Mouse (Mus musculus): ENCODE data around the gene Actn1. TPM values are rescaled to one million over a fixed set of nuclear protein-coding genes. Genes with fewer than 3 reads are reported as not detected.

Gene Actn1
- polyA plus RNA-seq, 1 experiment from 2014 or later: 81.7 TPM

DNA sequence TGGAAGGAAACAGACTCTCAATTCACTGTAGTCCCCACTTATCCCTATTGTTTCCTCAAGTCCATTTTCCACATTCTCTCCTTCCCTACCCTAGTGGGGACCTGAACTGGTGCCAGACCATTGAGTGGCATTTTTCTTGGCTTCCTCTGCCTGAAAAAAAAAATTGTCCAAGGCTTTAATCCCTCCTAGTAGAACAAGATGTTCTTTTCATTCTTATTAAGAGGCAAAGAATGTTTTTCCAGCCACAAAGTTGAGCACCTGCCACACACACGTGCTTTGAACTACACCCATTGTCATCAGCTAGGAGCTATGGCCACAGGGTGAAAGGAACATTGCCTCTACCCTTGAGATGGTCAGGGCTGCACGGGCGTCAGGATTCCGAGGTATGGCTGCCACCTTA is 56.9 kb downstream of the Actn1 start:
- Histone ChIP-seq H3K9me3 (ENCODE audit: control insufficient read depth, low read depth, low read length) (no peaks in the 10 kb centered on the region), H3K27me3 (ENCODE audit: control insufficient read depth, insufficient read depth, low read length) (no peaks in the 10 kb centered on the region), H3K4me2 (replicated peaks; ENCODE audit: low read depth, low read length) (no peak overlapping the region), H3K4me3 (ENCODE audit: low read depth, low read length) (no peak overlapping the region), H3K4me1 (ENCODE audit: control insufficient read depth, insufficient read depth, low read length) (no peaks in the 10 kb centered on the region), H3K36me3 (ENCODE audit: control insufficient read depth, insufficient read depth, low read length) (peaks cover 26% of the 10 kb centered on the region; the same call in 1 of the 2 replicates), H3K27ac (ENCODE audit: low read length) (no peak overlapping the region), H3K9ac (replicated peaks; ENCODE audit: low read depth, low read length) (no peak overlapping the region)
- ATAC-seq (ENCODE audit: insufficient number of reproducible peaks, insufficient read depth, low FRiP score, low read depth): no peak
- WGBS: 79% methylated on average over 4 of the region's 4 CpGs

GRCm38 (mm10) chr12:80199738-80200137 is 60.4 kb downstream of the Actn1 start:
- no peak overlapping the region for H3K27ac ChIP-seq (ENCODE audit: low read length)
- H3K9me3 ChIP-seq (ENCODE audit: control insufficient read depth, low read depth, low read length): no peaks in the 10 kb centered on the region
- H3K27me3 ChIP-seq (ENCODE audit: control insufficient read depth, insufficient read depth, low read length): no peaks in the 10 kb centered on the region
- H3K36me3 ChIP-seq (ENCODE audit: control insufficient read depth, insufficient read depth, low read length): peaks cover 30% of the 10 kb centered on the region
- WGBS: 56% methylated on average over 2 of the region's 2 CpGs
- no peaks in the 10 kb centered on the region for H3K4me1 ChIP-seq (ENCODE audit: control insufficient read depth, insufficient read depth, low read length)
- no peak for ATAC-seq (ENCODE audit: insufficient number of reproducible peaks, insufficient read depth, low FRiP score, low read depth)
- H3K4me3 ChIP-seq (ENCODE audit: low read depth, low read length): no peak overlapping the region
- H3K4me2 ChIP-seq (replicated peaks; ENCODE audit: low read depth, low read length): no peak overlapping the region
- no peak overlapping the region for H3K9ac ChIP-seq (replicated peaks; ENCODE audit: low read depth, low read length)

DNA sequence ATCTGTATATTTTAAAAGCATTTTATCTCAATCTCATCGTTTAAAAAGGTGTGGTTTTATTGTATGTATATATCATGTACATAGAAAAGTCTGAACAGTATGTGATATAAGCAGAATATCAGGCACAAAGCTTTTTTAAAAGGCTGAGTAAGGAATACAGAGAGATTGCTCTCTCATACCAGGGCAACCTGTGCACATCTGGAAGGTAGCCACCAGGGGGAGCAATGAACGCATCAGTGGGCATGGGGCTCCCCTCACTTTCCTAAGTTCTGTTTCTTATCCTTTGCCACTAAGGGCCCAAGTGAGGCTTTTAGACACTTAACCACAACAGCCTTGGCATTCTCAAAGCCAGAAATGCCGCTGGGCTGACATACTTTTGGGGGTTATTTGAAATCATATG is 61.7 kb downstream of the Actn1 start:
- Histone ChIP-seq H3K27me3 (ENCODE audit: control insufficient read depth, insufficient read depth, low read length) (no peaks in the 10 kb centered on the region), H3K4me3 (ENCODE audit: low read depth, low read length) (no peak overlapping the region), H3K36me3 (ENCODE audit: control insufficient read depth, insufficient read depth, low read length) (peaks cover 27% of the 10 kb centered on the region), H3K27ac (ENCODE audit: low read length) (no peak overlapping the region), H3K4me1 (ENCODE audit: control insufficient read depth, insufficient read depth, low read length) (no peaks in the 10 kb centered on the region), H3K9ac (replicated peaks; ENCODE audit: low read depth, low read length) (no peak overlapping the region), H3K9me3 (ENCODE audit: control insufficient read depth, low read depth, low read length) (no peaks in the 10 kb centered on the region), H3K4me2 (replicated peaks; ENCODE audit: low read depth, low read length) (no peak overlapping the region)
- peak; percentile 44; the same call in 1 of the 2 replicates for ATAC-seq (ENCODE audit: insufficient number of reproducible peaks, insufficient read depth, low FRiP score, low read depth)
- WGBS: 21% methylated on average over 3 of the region's 3 CpGs

DNA sequence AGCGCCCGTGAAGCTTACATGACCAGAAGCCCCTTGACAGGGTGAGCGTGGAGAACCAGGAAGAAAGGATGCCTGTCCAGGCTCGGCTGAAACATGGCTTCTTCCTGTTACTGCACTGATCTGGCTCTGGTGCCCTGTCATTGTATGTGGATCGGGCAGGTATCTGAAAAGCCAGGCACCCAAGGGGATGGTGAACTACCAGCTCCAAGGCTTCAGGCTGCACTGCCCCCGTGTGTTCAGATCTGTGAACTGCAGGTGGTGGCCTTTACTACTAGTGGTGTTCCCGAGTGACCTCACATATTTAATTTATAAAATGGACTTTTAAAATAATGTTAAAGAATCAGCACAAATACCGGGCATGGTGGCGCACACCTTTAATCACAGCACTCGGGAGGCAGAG is 62.8 kb downstream of the Actn1 start:
- Histone ChIP-seq H3K4me2 (replicated peaks; ENCODE audit: low read depth, low read length) (no peak overlapping the region), H3K36me3 (ENCODE audit: control insufficient read depth, insufficient read depth, low read length) (peaks cover 38% of the 10 kb centered on the region), H3K4me3 (ENCODE audit: low read depth, low read length) (no peak overlapping the region), H3K27me3 (ENCODE audit: control insufficient read depth, insufficient read depth, low read length) (no peaks in the 10 kb centered on the region), H3K27ac (ENCODE audit: low read length) (no peak overlapping the region), H3K9me3 (ENCODE audit: control insufficient read depth, low read depth, low read length) (no peaks in the 10 kb centered on the region), H3K9ac (replicated peaks; ENCODE audit: low read depth, low read length) (no peak overlapping the region), H3K4me1 (ENCODE audit: control insufficient read depth, insufficient read depth, low read length) (no peaks in the 10 kb centered on the region)
- WGBS: 83% methylated on average over 10 of the region's 10 CpGs
- no peak for ATAC-seq (ENCODE audit: insufficient number of reproducible peaks, insufficient read depth, low FRiP score, low read depth)

- H3K4me3 ChIP-seq (ENCODE audit: low read depth, low read length): no peak overlapping the region
- no peaks in the 10 kb centered on the region for H3K4me1 ChIP-seq (ENCODE audit: control insufficient read depth, insufficient read depth, low read length)
- no peak overlapping the region for H3K4me2 ChIP-seq (replicated peaks; ENCODE audit: low read depth, low read length)
- no peaks in the 10 kb centered on the region for H3K9me3 ChIP-seq (ENCODE audit: control insufficient read depth, low read depth, low read length)
- H3K27ac ChIP-seq (ENCODE audit: low read length): no peak overlapping the region
- ATAC-seq (ENCODE audit: insufficient number of reproducible peaks, insufficient read depth, low FRiP score, low read depth): no peak
- no peak overlapping the region for H3K9ac ChIP-seq (replicated peaks; ENCODE audit: low read depth, low read length)
- peaks cover 76% of the 10 kb centered on the region for H3K36me3 ChIP-seq (ENCODE audit: control insufficient read depth, insufficient read depth, low read length)
- no peaks in the 10 kb centered on the region for H3K27me3 ChIP-seq (ENCODE audit: control insufficient read depth, insufficient read depth, low read length)
- 74% methylated on average over 5 of the region's 5 CpGs for WGBS
Observed at GRCm38 (mm10) chr12:80191806-80192205, 68.4 kb downstream of the Actn1 start.

- Histone ChIP-seq H3K4me3 (ENCODE audit: low read depth, low read length) (no peak overlapping the region), H3K4me1 (ENCODE audit: control insufficient read depth, insufficient read depth, low read length) (no peaks in the 10 kb centered on the region), H3K9me3 (ENCODE audit: control insufficient read depth, low read depth, low read length) (no peaks in the 10 kb centered on the region), H3K9ac (replicated peaks; ENCODE audit: low read depth, low read length) (no peak overlapping the region), H3K27me3 (ENCODE audit: control insufficient read depth, insufficient read depth, low read length) (no peaks in the 10 kb centered on the region), H3K4me2 (replicated peaks; ENCODE audit: low read depth, low read length) (no peak overlapping the region), H3K27ac (ENCODE audit: low read length) (no peak overlapping the region), H3K36me3 (ENCODE audit: control insufficient read depth, insufficient read depth, low read length) (peaks cover 75% of the 10 kb centered on the region)
- WGBS: 80% methylated on average over 6 of the region's 6 CpGs
- ATAC-seq (ENCODE audit: insufficient number of reproducible peaks, insufficient read depth, low FRiP score, low read depth): no peak
Observed at GRCm38 (mm10) chr12:80191371-80191770, 68.8 kb downstream of the Actn1 start.

GRCm38 (mm10) chr12:80190915-80191314 is 69.3 kb downstream of the Actn1 start:
- Histone ChIP-seq H3K4me1 (ENCODE audit: control insufficient read depth, insufficient read depth, low read length) (no peaks in the 10 kb centered on the region), H3K27ac (ENCODE audit: low read length) (no peak overlapping the region), H3K36me3 (ENCODE audit: control insufficient read depth, insufficient read depth, low read length) (peaks cover 73% of the 10 kb centered on the region), H3K4me3 (ENCODE audit: low read depth, low read length) (no peak overlapping the region), H3K9ac (replicated peaks; ENCODE audit: low read depth, low read length) (no peak overlapping the region), H3K9me3 (ENCODE audit: control insufficient read depth, low read depth, low read length) (no peaks in the 10 kb centered on the region), H3K4me2 (replicated peaks; ENCODE audit: low read depth, low read length) (no peak overlapping the region), H3K27me3 (ENCODE audit: control insufficient read depth, insufficient read depth, low read length) (no peaks in the 10 kb centered on the region)
- ATAC-seq (ENCODE audit: insufficient number of reproducible peaks, insufficient read depth, low FRiP score, low read depth): no peak
- WGBS: 91% methylated on average over 10 of the region's 10 CpGs

GRCm38 (mm10) chr12:80184041-80184440 is 76.1 kb downstream of the Actn1 start:
- WGBS: 92% methylated on average over 5 of the region's 5 CpGs
- Histone ChIP-seq H3K27ac (ENCODE audit: low read length) (no peak overlapping the region), H3K36me3 (ENCODE audit: control insufficient read depth, insufficient read depth, low read length) (peaks cover 65% of the 10 kb centered on the region), H3K9ac (replicated peaks; ENCODE audit: low read depth, low read length) (no peak overlapping the region), H3K4me3 (ENCODE audit: low read depth, low read length) (no peak overlapping the region), H3K9me3 (ENCODE audit: control insufficient read depth, low read depth, low read length) (no peaks in the 10 kb centered on the region), H3K4me1 (ENCODE audit: control insufficient read depth, insufficient read depth, low read length) (no peaks in the 10 kb centered on the region), H3K27me3 (ENCODE audit: control insufficient read depth, insufficient read depth, low read length) (no peaks in the 10 kb centered on the region), H3K4me2 (replicated peaks; ENCODE audit: low read depth, low read length) (no peak overlapping the region)
- no peak for ATAC-seq (ENCODE audit: insufficient number of reproducible peaks, insufficient read depth, low FRiP score, low read depth)

GRCm38 (mm10) chr12:80181831-80182230 is 78.3 kb downstream of the Actn1 start:
- Histone ChIP-seq H3K9me3 (ENCODE audit: control insufficient read depth, low read depth, low read length) (no peaks in the 10 kb centered on the region), H3K4me1 (ENCODE audit: control insufficient read depth, insufficient read depth, low read length) (no peaks in the 10 kb centered on the region), H3K4me2 (replicated peaks; ENCODE audit: low read depth, low read length) (no peak overlapping the region), H3K4me3 (ENCODE audit: low read depth, low read length) (no peak overlapping the region), H3K9ac (replicated peaks; ENCODE audit: low read depth, low read length) (no peak overlapping the region), H3K36me3 (ENCODE audit: control insufficient read depth, insufficient read depth, low read length) (peaks cover 58% of the 10 kb centered on the region), H3K27ac (ENCODE audit: low read length) (no peak overlapping the region), H3K27me3 (ENCODE audit: control insufficient read depth, insufficient read depth, low read length) (no peaks in the 10 kb centered on the region)
- no peak for ATAC-seq (ENCODE audit: insufficient number of reproducible peaks, insufficient read depth, low FRiP score, low read depth)
- 95% methylated on average over 2 of the region's 2 CpGs for WGBS

All from stomach, embryonic 14.5 days (tissue).